Mouse (Mus musculus) hindbrain, postnatal 0 days (tissue): Measurements from ENCODE around the gene Timm13. TPM values are rescaled to one million over a fixed set of nuclear protein-coding genes. Genes with fewer than 3 reads are reported as not detected.

Source experiments
- ATAC-seq: fragments of 200-750 bp; cut with Nextera tagmentation; 2 replicates; pipeline ENCODE4 v1.8.0; 2017; ENCODE audit warnings: mild to moderate bottlenecking, moderate TSS enrichment, moderate library complexity
- DNase-seq: peaks from one replicate; pipeline ENCODE4 v3.0.0-alpha.2; 2015; ENCODE audit warnings: low spot score
- H3K27ac ChIP-seq: fragments of 300-500 bp; sonication (generic); 2 replicates; pipeline ENCODE4 v1.5.1; 2014; ENCODE audit warnings: mild to moderate bottlenecking
- H3K27me3 ChIP-seq: fragments of 300-500 bp; sonication (generic); 2 replicates; pipeline ENCODE4 v1.6.1; 2014; ENCODE audit warnings: low read length, mixed read lengths; ENCODE audit not compliant: insufficient read depth
- H3K36me3 ChIP-seq: fragments of 300-500 bp; sonication (generic); 2 replicates; pipeline ENCODE4 v1.6.1; 2014; ENCODE audit warnings: low read length, mixed read lengths; ENCODE audit not compliant: insufficient read depth
- H3K4me1 ChIP-seq: fragments of 300-500 bp; sonication (generic); 2 replicates; pipeline ENCODE4 v1.6.1; 2014; ENCODE audit warnings: antibody characterized with exemption, low read length, mixed read lengths; ENCODE audit not compliant: insufficient read depth
- H3K4me2 ChIP-seq: fragments of 300-500 bp; sonication (generic); 2 replicates; pipeline ENCODE4 v1.6.1; 2014; ENCODE audit warnings: low read depth, mild to moderate bottlenecking, low read length, moderate library complexity, mixed read lengths
- H3K4me3 ChIP-seq: fragments of 300-500 bp; sonication (generic); 2 replicates; pipeline ENCODE4 v1.5.1; 2014; ENCODE audit warnings: low read length
- H3K9ac ChIP-seq: fragments of 300-500 bp; sonication (generic); replicated peaks from 2 replicates; pipeline ENCODE4 v1.6.1; 2014; ENCODE audit warnings: mild to moderate bottlenecking, low read length, moderate library complexity, mixed read lengths
- H3K9me3 ChIP-seq: fragments of 300-500 bp; sonication (generic); 2 replicates; pipeline ENCODE4 v1.6.1; 2016; ENCODE audit warnings: low read length, mixed read lengths
- CTCF ChIP-seq: IDR thresholded peaks from 2 replicates; pipeline ENCODE4 v1.5.1; 2016; ENCODE audit warnings: antibody characterized with exemption, control low read depth, low read depth
- WGBS: fragments of 180-500 bp; shearing (Covaris S2); extraction: QIAGEN DNeasy Blood & Tissue Kit; methylation state at CpG from one replicate; pipeline ENCODE4 v1.1.7; 2014; 5-methylcytosine and 5-hydroxymethylcytosine counted together
- polyA plus RNA-seq: library from polyadenylated mRNA; unstranded; fragments of >200 nt; fragmentation: Nextera tagmentation; extraction: Ambion mirVana; gene quantifications from 2 replicates; pipeline ENCODE4 v1.2.1, GENCODE M21; 2015
- total RNA-seq: library from RNA; depleted of rRNA; stranded (reverse); fragments of >200 nt; gene quantifications from 2 replicates; pipeline ENCODE4 v1.2.3, GENCODE M21; 2014

Gene Timm13
- total and polyA plus RNA-seq, 2 experiments from 2014 or later: 155 to 369 TPM

- Histone ChIP-seq H3K4me1 (peaks cover 1% of the 10 kb centered on the region; the same call in 1 of the 2 replicates), H3K9ac (no peak overlapping the region), H3K4me3 (no peak overlapping the region), H3K27me3 (no peaks in the 10 kb centered on the region), H3K27ac (no peak overlapping the region), H3K36me3 (peaks cover 9% of the 10 kb centered on the region), H3K9me3 (no peaks in the 10 kb centered on the region), H3K4me2 (no peak overlapping the region)
- 88% methylated on average over 4 of the region's 4 CpGs for WGBS
- ATAC-seq (no peak), DNase-seq (no peak)
- TF ChIP-seq CTCF: no peak
These were observed 10.6 kb upstream of the Timm13 start for GRCm38 (mm10) chr10:80911354-80911753.

- Histone ChIP-seq H3K4me2 (no peak overlapping the region), H3K36me3 (peaks cover 26% of the 10 kb centered on the region), H3K4me1 (no peaks in the 10 kb centered on the region), H3K4me3 (no peak overlapping the region), H3K9me3 (no peaks in the 10 kb centered on the region), H3K27ac (no peak overlapping the region), H3K9ac (no peak overlapping the region), H3K27me3 (no peaks in the 10 kb centered on the region)
- no peak for TF ChIP-seq CTCF
- DNase-seq (no peak), ATAC-seq (no peak)
- WGBS: 92% methylated on average over 22 of the region's 22 CpGs
These were observed 8.8 kb upstream of the Timm13 start for GRCm38 (mm10) chr10:80909375-80910162.

GRCm38 (mm10) chr10:80904709-80905108 is 3.9 kb upstream of the Timm13 start:
- WGBS: 97% methylated on average over 11 of the region's 11 CpGs
- DNase-seq (no peak), ATAC-seq (no peak)
- no peak for TF ChIP-seq CTCF
- Histone ChIP-seq H3K9me3 (no peaks in the 10 kb centered on the region), H3K27me3 (no peaks in the 10 kb centered on the region), H3K4me1 (no peaks in the 10 kb centered on the region), H3K36me3 (peaks cover 42% of the 10 kb centered on the region), H3K4me3 (no peak overlapping the region), H3K4me2 (no peak overlapping the region), H3K27ac (no peak overlapping the region), H3K9ac (no peak overlapping the region)

GRCm38 (mm10) chr10:80904004-80904693 is 3.4 kb upstream of the Timm13 start:
- H3K27me3 ChIP-seq: no peaks in the 10 kb centered on the region
- H3K36me3 ChIP-seq: peaks cover 40% of the 10 kb centered on the region
- H3K9ac ChIP-seq: no peak overlapping the region
- no peaks in the 10 kb centered on the region for H3K9me3 ChIP-seq
- ATAC-seq (no peak), DNase-seq (no peak)
- 83% methylated on average over 27 of the region's 28 CpGs for WGBS
- no peak overlapping the region for H3K27ac ChIP-seq
- no peak overlapping the region for H3K4me2 ChIP-seq
- H3K4me3 ChIP-seq: no peak overlapping the region
- H3K4me1 ChIP-seq: no peaks in the 10 kb centered on the region
- no peak for TF ChIP-seq CTCF

GRCm38 (mm10) chr10:80903282-80903681 is 2.5 kb upstream of the Timm13 start:
- Histone ChIP-seq H3K36me3 (peaks cover 40% of the 10 kb centered on the region), H3K27me3 (no peaks in the 10 kb centered on the region), H3K4me2 (no peak overlapping the region)

GRCm38 (mm10) chr10:80902273-80902940 is 1.6 kb upstream of the Timm13 start:
- Histone ChIP-seq H3K9ac (no peak overlapping the region), H3K27ac (no peak overlapping the region), H3K36me3 (peaks cover 40% of the 10 kb centered on the region), H3K4me2 (no peak overlapping the region), H3K27me3 (no peaks in the 10 kb centered on the region), H3K9me3 (no peaks in the 10 kb centered on the region), H3K4me1 (0 out of 2 replicates have a peak, but pooled peaks cover 3% of the 10 kb centered on the region), H3K4me3 (no peak overlapping the region)
- no peak for DNase-seq
- 93% methylated on average over 9 of the region's 9 CpGs for WGBS
- ATAC-seq: no peak
- no peak for TF ChIP-seq CTCF

More at GRCm38 (mm10) chr10:80903282-80903681, 2.5 kb upstream of the Timm13 start:
- H3K4me3 ChIP-seq: no peak overlapping the region
- H3K9ac ChIP-seq: no peak overlapping the region
- no peak for ATAC-seq
- H3K9me3 ChIP-seq: no peaks in the 10 kb centered on the region
- DNase-seq: no peak
- H3K27ac ChIP-seq: no peak overlapping the region
- 90% methylated on average over 10 of the region's 10 CpGs for WGBS
- H3K4me1 ChIP-seq: 0 out of 2 replicates have a peak, but pooled peaks cover 3% of the 10 kb centered on the region
- TF ChIP-seq CTCF: no peak
